Mouse (Mus musculus): ENCODE results near the gene Mgrn1. TPM values are rescaled to one million over a fixed set of nuclear protein-coding genes. Genes with fewer than 3 reads are reported as not detected.

Gene Mgrn1
- 150 and 154 TPM in 2 replicates for polyA plus RNA-seq (2012; rRNA removed)

GRCm38 (mm10) chr16:4885760-4886689 is at the start of gene Mgrn1:
Gene Mgrn1, plus strand, starts transcription at chr16:4886249.

DNA sequence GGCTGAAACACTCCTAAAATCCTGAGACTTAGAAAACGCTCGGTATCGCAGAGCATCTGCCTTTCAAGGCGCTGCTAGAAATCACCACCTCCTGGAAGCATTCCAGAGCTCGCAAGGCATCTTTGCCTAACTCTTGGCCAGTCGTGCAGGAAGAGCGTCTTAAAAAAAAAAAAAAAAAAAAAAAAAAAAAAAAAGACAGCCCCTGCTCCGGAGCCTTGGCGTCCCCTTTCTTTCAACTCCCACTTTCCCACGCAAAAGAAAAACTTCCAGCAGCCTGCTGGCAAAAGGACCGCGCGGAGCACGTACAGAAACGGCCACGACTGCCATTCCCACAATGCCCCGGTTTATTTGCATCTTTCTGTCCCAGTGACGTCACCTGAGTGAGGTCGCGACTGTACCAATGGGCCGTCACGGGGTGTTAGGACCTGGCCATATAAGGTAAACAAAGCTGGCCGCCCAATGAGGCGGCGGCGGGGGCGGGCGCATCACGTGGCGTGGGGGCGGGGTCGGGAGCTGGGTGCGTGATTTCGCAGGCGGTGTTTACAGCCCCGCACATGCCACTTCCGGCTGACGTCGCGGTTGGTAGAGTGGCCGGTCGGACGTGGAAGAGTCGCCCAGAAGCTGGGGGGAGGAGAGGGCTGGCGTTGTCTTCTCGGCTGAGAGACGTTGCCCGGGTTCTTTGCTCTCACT is 5.8 kb upstream of the Mgrn1 start, which contains the start of gene Ubald1:
TSS of gene Ubald1 (minus strand) at position 180 of the 690 bp plus-strand sequence.

GRCm38 (mm10) chr16:4938461-4938860 is 52.4 kb downstream of the Mgrn1 start, which contains the start of gene Nudt16l1:
Gene Nudt16l1, plus strand, starts transcription at chr16:4938761.

DNA sequence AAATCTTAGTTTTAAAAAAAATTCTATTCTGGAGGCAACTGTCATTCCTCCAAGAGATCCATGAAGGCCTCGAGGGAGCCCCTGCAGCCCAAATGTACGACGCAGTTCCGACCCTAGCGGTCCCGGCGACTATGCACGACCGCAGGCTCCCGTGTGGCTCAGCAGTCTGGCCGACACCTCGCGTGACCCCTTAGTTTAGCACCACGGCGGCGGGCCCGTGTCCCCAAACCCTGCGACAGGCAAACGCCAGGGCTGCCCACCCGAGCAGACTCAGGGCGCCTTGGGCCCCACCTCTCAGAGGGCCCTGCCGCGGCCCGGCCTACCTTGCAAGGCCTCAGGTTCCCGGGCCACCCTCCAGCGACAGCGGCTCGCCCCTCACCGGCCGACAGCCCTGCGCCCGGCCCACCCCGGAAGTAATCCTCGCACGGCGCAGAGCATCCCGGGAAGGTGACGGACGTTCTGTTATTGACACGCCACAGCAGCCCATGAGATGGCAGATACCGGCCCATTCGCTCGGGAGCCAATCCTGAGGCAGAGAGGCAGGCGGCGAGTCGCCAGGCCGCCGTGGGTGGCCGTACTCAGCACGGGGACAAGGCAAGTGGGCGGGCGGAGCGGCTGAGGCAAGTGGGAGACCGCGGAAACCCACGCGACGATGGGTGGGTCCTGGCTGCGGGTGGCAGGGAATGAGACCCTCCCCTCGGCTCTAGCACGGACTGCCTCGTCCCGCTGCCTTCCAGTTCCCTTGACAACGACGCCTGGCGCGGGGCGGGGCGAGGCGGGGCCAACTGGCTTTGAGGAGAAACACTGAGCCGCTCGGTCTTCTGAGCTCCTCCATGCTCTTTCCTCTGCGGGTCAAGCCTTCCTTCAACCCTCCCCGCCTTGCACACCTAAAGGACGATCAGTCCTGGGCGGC is 78.0 kb downstream of the Mgrn1 start, which contains the start of gene Anks3:
TSS of gene Anks3 (minus strand) at position 409 of the 913 bp plus-strand sequence.

Other genes starting within 250 kb of the Mgrn1 start
- 19.5 and 20.6 TPM in 2 replicates for gene Vasn, start 246.3 kb upstream of the Mgrn1 start, polyA plus RNA-seq (2012; rRNA removed)
- gene Dnaja3, start 246.3 kb upstream of the Mgrn1 start, polyA plus RNA-seq (2012; rRNA removed) = 20.0 and 21.0 TPM in 2 replicates
- gene Coro7, start 206.5 kb upstream of the Mgrn1 start, polyA plus RNA-seq (2012; rRNA removed) = 52.6 and 56.6 TPM in 2 replicates
- gene Nmral1, start 166.9 kb upstream of the Mgrn1 start, polyA plus RNA-seq (2012; rRNA removed) = 5.5 and 5.8 TPM in 2 replicates
- gene Hmox2, start 159.9 kb upstream of the Mgrn1 start, polyA plus RNA-seq (2012; rRNA removed) = 13.3 and 16.3 TPM in 2 replicates
- 58.9 and 69.7 TPM in 2 replicates for gene Cdip1, start 96.0 kb upstream of the Mgrn1 start, polyA plus RNA-seq (2012; rRNA removed)
- gene 4930562C15Rik, start 50.8 kb upstream of the Mgrn1 start, polyA plus RNA-seq (2012; rRNA removed) = not detected in 2 replicates
- gene Ubald1, start 5.9 kb upstream of the Mgrn1 start, polyA plus RNA-seq (2012; rRNA removed) = 50.0 and 54.2 TPM in 2 replicates
- gene Nudt16l1, start 52.5 kb downstream of the Mgrn1 start, polyA plus RNA-seq (2012; rRNA removed) = 61.3 and 73.2 TPM in 2 replicates
- 47.4 and 47.8 TPM in 2 replicates for gene Anks3, start 78.0 kb downstream of the Mgrn1 start, polyA plus RNA-seq (2012; rRNA removed)
- gene Sept12, start 111.6 kb downstream of the Mgrn1 start, polyA plus RNA-seq (2012; rRNA removed) = not detected in 2 replicates
- gene Smim22, start 121.0 kb downstream of the Mgrn1 start, polyA plus RNA-seq (2012; rRNA removed) = 177 and 286 TPM in 2 replicates
- 64.7 and 69.2 TPM in 2 replicates for gene Rogdi, start 127.3 kb downstream of the Mgrn1 start, polyA plus RNA-seq (2012; rRNA removed)
- gene Glyr1, start 163.6 kb downstream of the Mgrn1 start, polyA plus RNA-seq (2012; rRNA removed) = 44.5 and 45.5 TPM in 2 replicates
- gene Ubn1, start 163.8 kb downstream of the Mgrn1 start, polyA plus RNA-seq (2012; rRNA removed) = 26.9 and 27.8 TPM in 2 replicates
- 1.8 and 1.9 TPM in 2 replicates for gene Ppl, start 246.2 kb downstream of the Mgrn1 start, polyA plus RNA-seq (2012; rRNA removed)